Mouse (Mus musculus) layer of hippocampus, adult 2 months (tissue): Measurements from ENCODE around the gene Nthl1. TPM values are rescaled to one million over a fixed set of nuclear protein-coding genes. Genes with fewer than 3 reads are reported as not detected.
"Not testable (repeated sequence)": the region's sequence is repeated elsewhere in the genome, so short reads cannot be mapped to it uniquely, and the experiment has no call there.

Experiments used
- DNase-seq, 2 experiments: peaks; one replicate each; pipeline ENCODE4 v3.0.0; 2022; ENCODE audit warnings: low spot score in 2 of 2
- H3K27ac ChIP-seq: fragments of 200-600 bp; 2 replicates; pipeline ENCODE4 v1.8.1; 2022
- H3K4me3 ChIP-seq: fragments of 200-600 bp; 2 replicates; pipeline ENCODE4 v1.8.1; 2022; ENCODE audit warnings: mild to moderate bottlenecking
- CTCF ChIP-seq: fragments of 200-600 bp; conservative IDR thresholded peaks from 2 replicates; pipeline ENCODE4 v1.8.1; 2022; ENCODE audit warnings: antibody characterized with exemption, mild to moderate bottlenecking, moderate library complexity
- total RNA-seq, 2 experiments: library from RNA; stranded (reverse); gene quantifications; 2 replicates each; pipeline ENCODE4 v1.2.3; 2021

Nthl1 gene
- total RNA-seq, 2 experiments from 2014 or later: 6.2 to 6.8 TPM

GRCm38 (mm10) chr17:24645916-24646315 is 13.4 kb downstream of the Nthl1 start:
- no peak for DNase-seq
- peak overlapping the region; percentile 89 for H3K27ac ChIP-seq

GRCm38 (mm10) chr17:24646381-24646780 is 13.9 kb downstream of the Nthl1 start:
- no peak for TF ChIP-seq CTCF
- no peak for DNase-seq
- H3K4me3 ChIP-seq: no peak overlapping the region
- peak overlapping the region; percentile 89 for H3K27ac ChIP-seq

More at GRCm38 (mm10) chr17:24645916-24646315, 13.4 kb downstream of the Nthl1 start:
- no peak for TF ChIP-seq CTCF
- H3K4me3 ChIP-seq: no peak overlapping the region

- TF ChIP-seq CTCF: no peak
- Histone ChIP-seq H3K4me3 (peak overlapping the region; percentile 34), H3K27ac (peak overlapping the region; percentile 89)
- DNase-seq: no peak
Observed at GRCm38 (mm10) chr17:24647493-24647892, 15.0 kb downstream of the Nthl1 start.

GRCm38 (mm10) chr17:24648731-24649377 is 16.4 kb downstream of the Nthl1 start:
- no peak for DNase-seq
- Histone ChIP-seq H3K4me3 (peak overlapping the region; percentile 84), H3K27ac (peak overlapping the region; percentile 91)
- no peak for TF ChIP-seq CTCF

GRCm38 (mm10) chr17:24649581-24650069 is 17.1 kb downstream of the Nthl1 start:
- Histone ChIP-seq H3K27ac (peak overlapping the region; percentile 91), H3K4me3 (peak overlapping the region; percentile 84)
- TF ChIP-seq CTCF: peak; percentile 18; the same call in 1 of the 2 replicates
- DNase-seq: no peak

GRCm38 (mm10) chr17:24650070-24650616 is 17.7 kb downstream of the Nthl1 start, which contains the start of gene Slc9a3r2:
TSS of gene Slc9a3r2 (minus strand) at chr17:24650327.
- TF ChIP-seq CTCF: no peak
- H3K27ac ChIP-seq: peak within 1 kb of the TSS; percentile 91
- peak in 1 of 2 experiments; percentile 25 for DNase-seq
- peak within 1 kb of the TSS; percentile 84 for H3K4me3 ChIP-seq

GRCm38 (mm10) chr17:24650766-24651165 is 18.3 kb downstream of the Nthl1 start:
- TF ChIP-seq CTCF: no peak
- Histone ChIP-seq H3K27ac (peak overlapping the region; percentile 91; the same call in 1 of the 2 replicates), H3K4me3 (peak overlapping the region; percentile 84; the same call in 1 of the 2 replicates)
- DNase-seq: no peak

- Histone ChIP-seq H3K27ac (no peak overlapping the region), H3K4me3 (no peak overlapping the region)
- DNase-seq: no peak
- TF ChIP-seq CTCF: no peak
Observed at GRCm38 (mm10) chr17:24651835-24652234, 19.4 kb downstream of the Nthl1 start.

GRCm38 (mm10) chr17:24653967-24654710 is 21.7 kb downstream of the Nthl1 start:
- no peak overlapping the region; the same call in 1 of the 2 replicates for H3K4me3 ChIP-seq
- H3K27ac ChIP-seq: peak overlapping the region; percentile 29; the same call in 1 of the 2 replicates
- peak; percentile 92 for TF ChIP-seq CTCF
- DNase-seq: peak in 1 of 2 experiments; percentile 68

GRCm38 (mm10) chr17:24654969-24655368 is 22.5 kb downstream of the Nthl1 start:
- H3K27ac ChIP-seq: no peak overlapping the region
- TF ChIP-seq CTCF: no peak
- no peak overlapping the region for H3K4me3 ChIP-seq
- DNase-seq: no peak

GRCm38 (mm10) chr17:24658017-24658758 is 25.7 kb downstream of the Nthl1 start, which contains the start of gene Npw:
TSS of gene Npw (minus strand) at chr17:24658457.
- TF ChIP-seq CTCF: 0 out of 2 replicates have a peak, but pooled peaks have one; percentile 9
- H3K4me3 ChIP-seq: peak within 1 kb of the TSS; percentile 43
- DNase-seq: no peak
- H3K27ac ChIP-seq: no peak within 1 kb of the TSS

- H3K4me3 ChIP-seq, H3K27ac ChIP-seq, DNase-seq: not testable (repeated sequence)
Observed at GRCm38 (mm10) chr17:24667011-24667410, 34.5 kb downstream of the Nthl1 start.

- Histone ChIP-seq H3K4me3 (no peak overlapping the region), H3K27ac (no peak overlapping the region)
- DNase-seq: peak; percentile 55 to 59
- peak; percentile 84 for TF ChIP-seq CTCF
Observed at GRCm38 (mm10) chr17:24667416-24667815, 34.9 kb downstream of the Nthl1 start.

GRCm38 (mm10) chr17:24669214-24669544 is 36.7 kb downstream of the Nthl1 start:
- DNase-seq: not testable (repeated sequence)
- peak overlapping the region; percentile 90 for H3K4me3 ChIP-seq
- peak overlapping the region; percentile 83 for H3K27ac ChIP-seq
